Comparison of ENCODE assay signal across 10 mouse cellular contexts in the genomic region with DNA sequence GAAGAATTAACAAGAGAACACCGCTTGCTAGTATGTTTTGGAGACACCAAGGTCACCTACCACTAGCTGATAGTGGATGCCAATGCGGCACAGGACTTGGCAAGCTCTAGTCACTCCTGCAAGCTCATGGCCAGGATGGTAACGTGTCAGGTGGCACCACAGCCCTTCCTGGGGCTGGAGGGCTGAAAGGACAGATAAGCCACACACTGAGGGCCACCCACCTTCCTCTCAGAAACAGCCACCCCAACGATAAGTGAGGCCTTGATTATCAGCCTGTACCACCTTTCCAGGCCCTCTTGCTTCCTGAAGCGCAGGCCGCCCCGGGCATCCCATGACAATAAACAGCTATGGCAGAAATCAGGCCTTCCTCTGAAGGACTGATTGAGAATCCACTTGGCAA. TPM values are rescaled to one million over a fixed set of nuclear protein-coding genes. Genes with fewer than 3 reads are reported as not detected.
DNase-seq lines count a peak whose midpoint lies in the region; ATAC-seq and TF ChIP-seq lines count a peak whose summit lies in the region.
"Had no signal": no experiment of that assay in that cellular context is flagged by ENCODE, and none has a peak within 500 bp of the region (broad histone marks: within the 10 kb centered on the region; RNA-seq: fewer than 3 reads in every experiment).

No protein-coding gene starts in this region.

- peak overlapping the region; percentile 33; the same call in 1 of the 2 replicates for H3K27ac ChIP-seq in heart, embryonic 15.5 days
- peak overlapping the region; percentile 84 for H3K27ac ChIP-seq in liver, postnatal 0 days (ENCODE audit: low read depth)
- H3K27ac ChIP-seq: midbrain, embryonic 13.5 days had no signal

- 0 out of 2 replicates have a peak, but pooled peaks cover 3% of the 10 kb centered on the region for H3K27me3 ChIP-seq in heart, embryonic 15.5 days
- no peaks in the 10 kb centered on the region for H3K27me3 ChIP-seq in liver, postnatal 0 days (ENCODE audit: insufficient read depth, low read length)
- H3K27me3 ChIP-seq: midbrain, embryonic 13.5 days had no signal

- H3K9me3 ChIP-seq in heart, embryonic 15.5 days (replicated peaks) = no peaks in the 10 kb centered on the region
- H3K9me3 ChIP-seq in liver, postnatal 0 days (ENCODE audit: low read length) = no peaks in the 10 kb centered on the region
- H3K9me3 ChIP-seq: midbrain, embryonic 13.5 days had no signal

- H3K9ac ChIP-seq in heart, embryonic 15.5 days = no peak overlapping the region
- peak overlapping the region; percentile 39 for H3K9ac ChIP-seq in liver, postnatal 0 days (replicated peaks)
- H3K9ac ChIP-seq: midbrain, embryonic 13.5 days had no signal

- peak; percentile 99 for TF ChIP-seq EP300 in liver, postnatal 0 days (IDR thresholded peaks at IDR 0.05; ENCODE audit: low read depth)

- H3K4me3 ChIP-seq in heart, embryonic 15.5 days = no peak overlapping the region
- no peak overlapping the region for H3K4me3 ChIP-seq in liver, postnatal 0 days (ENCODE audit: low read depth, low read length)
- H3K4me3 ChIP-seq: midbrain, embryonic 13.5 days had no signal

- no peak overlapping the region for H3K4me2 ChIP-seq in heart, embryonic 15.5 days
- peak overlapping the region; percentile 99 for H3K4me2 ChIP-seq in liver, postnatal 0 days (ENCODE audit: low read depth, low read length)
- H3K4me2 ChIP-seq: midbrain, embryonic 13.5 days had no signal

- DNase-seq in cerebellum, adult 18-20 months = peak; percentile 37 to 42
- no peak for DNase-seq in cerebellum, postnatal 10 days
- DNase-seq in brain, adult 2 months (ENCODE audit: low read depth, low spot score) = peak; percentile 68
- peak; percentile 75 for DNase-seq in liver, postnatal 0 days
- DNase-seq in urinary bladder, postnatal 10 days (ENCODE audit: low spot score) = no peak
- DNase-seq in B cell, adult 2 months = no peak
- no peak for DNase-seq in lung, postnatal 25 days (ENCODE audit: low spot score)
- DNase-seq: left cerebral cortex, postnatal 4 days had no signal

- peaks cover 32% of the 10 kb centered on the region for H3K36me3 ChIP-seq in heart, embryonic 15.5 days
- peaks cover 53% of the 10 kb centered on the region for H3K36me3 ChIP-seq in liver, postnatal 0 days (replicated peaks; ENCODE audit: insufficient read depth, low read length)

- 0 out of 2 replicates have a peak, but pooled peaks have one; percentile 2 for TF ChIP-seq CTCF in liver, postnatal 0 days (IDR thresholded peaks at IDR 0.05; ENCODE audit: low read depth)

- no peak for ATAC-seq in heart, embryonic 15.5 days (replicated peaks; ENCODE audit: insufficient number of reproducible peaks, insufficient read depth, low FRiP score, low read depth)
- ATAC-seq in liver, postnatal 0 days = peak; percentile 83
- ATAC-seq: midbrain, embryonic 13.5 days had no signal

- WGBS in heart, embryonic 15.5 days = 65% methylated on average over 7 of the region's 7 CpGs
- WGBS in liver, postnatal 0 days (ENCODE audit: insufficient replicate concordance) = 53% methylated on average over 7 of the region's 7 CpGs

- peaks cover 27% of the 10 kb centered on the region for H3K4me1 ChIP-seq in heart, embryonic 15.5 days (replicated peaks)
- peaks cover 53% of the 10 kb centered on the region for H3K4me1 ChIP-seq in liver, postnatal 0 days (ENCODE audit: insufficient read depth)

RNA-seq across cellular contexts. Expression of a gene that starts 4.5 kb away (rescaled TPM):
- 15.4 and 18.0 TPM in 2 replicates for polyA plus RNA-seq in heart, embryonic 15.5 days (2015; fragmentation: Nextera tagmentation; extraction: Ambion mirVana)
- 15.9 and 16.5 TPM in 2 replicates for polyA plus RNA-seq in liver, postnatal 0 days (2015; fragmentation: Nextera tagmentation; extraction: Ambion mirVana)

Comparison
In these comparisons a context has a peak if more than half of its experiments do, and no peak if none do; other contexts are left out.
1. DNase-seq: peak in cerebellum, adult 18-20 months (2 of 2), brain, adult 2 months (single experiment) and liver, postnatal 0 days (single experiment); none in cerebellum, postnatal 10 days (0 of 2), urinary bladder, postnatal 10 days (single experiment), B cell, adult 2 months (0 of 2) and lung, postnatal 25 days (single experiment).